Mouse (Mus musculus) midbrain, embryonic 14.5 days (tissue): ENCODE data around the gene Defb19. TPM values are rescaled to one million over a fixed set of nuclear protein-coding genes. Genes with fewer than 3 reads are reported as not detected.

Experiments used
- ATAC-seq: fragments of 200-750 bp; cut with Nextera tagmentation; 2 replicates; pipeline ENCODE4 v1.8.0; 2017; ENCODE audit warnings: moderate number of reproducible peaks, moderate library complexity; ENCODE audit not compliant: low FRiP score, low TSS enrichment
- DNase-seq: peaks from one replicate; pipeline ENCODE4 v3.0.0-alpha.2; 2015
- H3K27ac ChIP-seq: fragments of 300-500 bp; sonication (generic); replicated peaks from 2 replicates; pipeline ENCODE4 v1.5.1; 2014; ENCODE audit warnings: mild to moderate bottlenecking, low read depth, low read length, moderate library complexity
- H3K27me3 ChIP-seq: fragments of 300-500 bp; sonication (generic); 2 replicates; pipeline ENCODE4 v1.6.1; 2014; ENCODE audit warnings: low read length, control low read depth, mixed read lengths; ENCODE audit not compliant: control insufficient read depth, insufficient read depth
- H3K36me3 ChIP-seq: fragments of 300-500 bp; sonication (generic); 2 replicates; pipeline ENCODE4 v1.6.1; 2014; ENCODE audit warnings: low read length, control low read depth; ENCODE audit not compliant: control insufficient read depth, insufficient read depth
- H3K4me1 ChIP-seq: fragments of 300-500 bp; sonication (generic); 2 replicates; pipeline ENCODE4 v1.6.1; 2014; ENCODE audit warnings: mild to moderate bottlenecking, antibody characterized with exemption, low read length, control low read depth; ENCODE audit not compliant: control insufficient read depth, insufficient read depth
- H3K4me2 ChIP-seq: fragments of 300-500 bp; sonication (generic); 2 replicates; pipeline ENCODE4 v1.6.1; 2014; ENCODE audit warnings: mild to moderate bottlenecking, low read length, moderate library complexity
- H3K4me3 ChIP-seq: fragments of 300-500 bp; sonication (generic); replicated peaks from 2 replicates; pipeline ENCODE4 v1.5.1; 2014; ENCODE audit warnings: low read depth, low read length
- H3K9ac ChIP-seq: fragments of 300-500 bp; sonication (generic); replicated peaks from 2 replicates; pipeline ENCODE4 v1.6.1; 2014; ENCODE audit warnings: mild to moderate bottlenecking, low read length, moderate library complexity
- H3K9me3 ChIP-seq: fragments of 300-500 bp; sonication (generic); 2 replicates; pipeline ENCODE4 v1.6.1; 2016; ENCODE audit warnings: low read length, control low read depth, mixed read lengths; ENCODE audit not compliant: control insufficient read depth
- WGBS: fragments of 180-500 bp; shearing (Covaris S2); extraction: QIAGEN DNeasy Blood & Tissue Kit; methylation state at CpG from one replicate; pipeline ENCODE4 v1.1.7; 2014; 5-methylcytosine and 5-hydroxymethylcytosine counted together
- polyA plus RNA-seq: library from polyadenylated mRNA; unstranded; fragments of >200 nt; fragmentation: Nextera tagmentation; extraction: Ambion mirVana; gene quantifications from 2 replicates; pipeline ENCODE4 v1.2.1, GENCODE M21; 2014

Defb19 gene
- polyA plus RNA-seq, 1 experiment from 2014 or later = not detected

DNA sequence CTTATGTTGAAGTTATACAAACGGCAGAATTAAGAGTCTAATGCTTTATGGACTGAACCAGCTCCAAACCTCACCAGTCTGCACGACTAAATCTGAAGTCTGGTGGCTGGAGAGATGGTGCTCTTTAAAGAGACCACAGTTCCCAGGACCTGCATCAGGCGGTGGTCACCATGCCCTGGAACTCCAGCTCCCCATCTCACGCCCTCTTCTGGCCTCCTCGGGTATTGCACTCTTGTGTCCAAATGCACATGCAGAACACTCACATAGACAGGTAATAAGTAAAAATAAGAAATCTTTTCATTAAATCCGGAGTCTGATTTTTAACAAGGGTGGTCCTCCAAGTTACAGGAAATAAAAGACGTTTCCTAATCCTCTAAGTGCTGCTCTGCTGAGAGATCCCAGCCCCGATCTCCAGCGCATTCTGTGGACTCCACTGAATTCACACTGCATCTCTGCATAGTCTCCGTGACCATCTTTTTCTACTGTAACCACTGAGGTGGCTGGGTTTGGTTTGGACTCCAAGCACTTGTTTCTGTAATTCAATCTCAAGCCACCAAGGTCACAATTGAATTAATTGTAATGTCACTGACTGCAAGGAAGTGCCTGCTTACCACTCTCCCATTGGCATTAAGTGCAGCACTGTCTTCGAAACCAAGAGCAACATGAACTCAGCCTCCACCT, 7.9 kb downstream of the Defb19 start, which contains the start of gene Defb21:
TSS of gene Defb21 (plus strand) at position 631 of the 681 bp plus-strand sequence.
- ATAC-seq = no peak
- Histone ChIP-seq H3K4me3 (no peak within 1 kb of the TSS), H3K9ac (no peak within 1 kb of the TSS), H3K36me3 (no peaks in the 10 kb centered on the region), H3K4me2 (no peak within 1 kb of the TSS), H3K4me1 (no peaks in the 10 kb centered on the region), H3K27me3 (no peaks in the 10 kb centered on the region), H3K27ac (no peak within 1 kb of the TSS), H3K9me3 (no peaks in the 10 kb centered on the region)
- no peak for DNase-seq
- WGBS = 64% methylated on average over 11 of the region's 11 CpGs

DNA sequence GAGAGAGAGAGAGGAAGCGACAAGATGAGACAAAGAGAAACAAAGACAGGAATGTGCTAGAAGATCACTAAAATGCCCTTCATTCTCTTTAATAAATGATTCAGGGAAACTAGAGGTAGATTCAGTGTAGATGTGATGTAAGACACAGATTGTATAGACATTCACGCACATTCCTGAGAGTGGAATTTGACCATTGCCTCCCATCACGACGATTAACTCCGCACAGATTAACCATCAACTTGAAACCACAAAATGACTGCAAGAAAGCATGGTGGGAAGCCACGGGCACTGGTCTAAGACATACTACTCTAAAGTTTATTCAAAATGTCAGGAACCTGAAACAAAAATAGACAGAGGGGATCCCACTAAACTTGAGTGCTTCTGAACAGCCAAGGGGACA, 9.8 kb downstream of the Defb19 start:
- 87% methylated on average over 6 of the region's 6 CpGs for WGBS
- ATAC-seq = no peak
- H3K4me2 ChIP-seq = no peak overlapping the region
- no peaks in the 10 kb centered on the region for H3K9me3 ChIP-seq
- no peak overlapping the region for H3K4me3 ChIP-seq
- no peaks in the 10 kb centered on the region for H3K27me3 ChIP-seq
- no peak for DNase-seq
- no peaks in the 10 kb centered on the region for H3K36me3 ChIP-seq
- no peaks in the 10 kb centered on the region for H3K4me1 ChIP-seq
- H3K27ac ChIP-seq = no peak overlapping the region
- no peak overlapping the region for H3K9ac ChIP-seq

DNA sequence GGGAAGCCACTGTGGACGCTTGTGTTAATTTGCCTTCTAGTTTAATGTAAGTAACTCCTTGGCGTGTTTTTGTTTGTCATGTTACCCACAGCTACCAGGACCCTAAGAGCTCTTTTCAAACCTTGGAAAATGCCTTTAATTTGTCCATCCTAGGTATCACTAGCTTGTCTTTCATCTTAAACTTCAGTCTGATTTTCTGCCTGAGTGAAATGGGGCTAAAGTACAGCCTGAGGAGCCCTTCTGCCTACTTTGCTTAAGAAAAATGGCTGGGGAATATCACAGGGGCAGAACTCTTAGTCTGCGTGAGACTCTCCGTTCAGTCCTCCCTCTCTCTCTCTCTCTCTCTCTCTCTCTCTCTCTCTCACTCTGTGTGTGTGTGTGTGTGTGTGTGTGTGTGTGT, 10.2 kb downstream of the Defb19 start:
- DNase-seq = no peak

DNA sequence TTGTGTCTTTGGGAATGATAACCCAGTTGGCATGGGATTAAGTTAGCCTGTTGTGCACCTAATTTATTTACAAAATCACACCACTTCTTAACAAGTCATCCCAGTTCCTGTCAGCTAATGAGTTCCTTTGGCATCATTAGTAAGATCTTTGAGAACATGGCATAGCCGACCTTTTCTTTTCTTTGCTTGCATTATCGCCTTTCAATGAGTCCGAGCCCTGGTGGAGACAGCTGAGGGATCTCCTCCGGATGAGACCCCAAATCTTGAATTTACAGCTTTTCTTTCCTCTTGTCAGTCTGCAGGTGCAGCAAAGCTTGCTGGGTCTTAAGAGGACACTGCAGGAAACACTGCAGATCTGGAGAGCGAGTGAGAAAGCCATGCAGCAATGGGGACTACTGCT, 11.1 kb downstream of the Defb19 start, which contains the start of gene Gm17416:
TSS of gene Gm17416 (plus strand) at position 301 of the 400 bp plus-strand sequence.
- Histone ChIP-seq H3K4me2 (no peak within 1 kb of the TSS), H3K4me1 (no peaks in the 10 kb centered on the region), H3K27me3 (no peaks in the 10 kb centered on the region), H3K9me3 (no peaks in the 10 kb centered on the region), H3K27ac (no peak within 1 kb of the TSS), H3K4me3 (no peak within 1 kb of the TSS), H3K9ac (no peak within 1 kb of the TSS), H3K36me3 (no peaks in the 10 kb centered on the region)
- WGBS = 93% methylated on average over 5 of the region's 5 CpGs
- ATAC-seq (no peak), DNase-seq (no peak)

More for the DNA sequence above, 10.2 kb downstream of the Defb19 start:
- Histone ChIP-seq H3K4me1 (no peaks in the 10 kb centered on the region), H3K4me3 (no peak overlapping the region), H3K27ac (no peak overlapping the region), H3K9ac (no peak overlapping the region), H3K36me3 (no peaks in the 10 kb centered on the region), H3K4me2 (no peak overlapping the region), H3K9me3 (no peaks in the 10 kb centered on the region), H3K27me3 (no peaks in the 10 kb centered on the region)
- WGBS = 79% methylated on average over 4 of the region's 4 CpGs
- no peak for ATAC-seq

DNA sequence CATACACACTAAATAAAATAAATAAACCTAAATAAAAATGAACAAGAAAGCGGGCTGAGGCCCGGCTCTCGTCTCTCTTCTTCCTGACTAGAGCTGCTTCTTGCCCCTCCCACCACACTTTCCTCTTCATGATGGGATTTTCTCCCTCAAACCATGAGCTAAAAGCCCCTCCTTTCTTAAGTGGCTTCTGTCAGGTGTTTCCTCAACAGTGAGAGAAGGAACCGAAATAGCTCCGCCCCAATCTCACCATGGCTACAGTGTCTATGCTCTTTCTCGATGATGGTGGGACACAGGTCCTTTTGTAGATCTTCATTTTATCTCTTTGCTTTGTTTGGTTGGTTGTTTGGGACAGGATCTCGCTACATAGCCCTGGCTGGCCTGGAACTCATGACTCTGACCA, 23.5 kb downstream of the Defb19 start:
- no peaks in the 10 kb centered on the region for H3K36me3 ChIP-seq

DNA sequence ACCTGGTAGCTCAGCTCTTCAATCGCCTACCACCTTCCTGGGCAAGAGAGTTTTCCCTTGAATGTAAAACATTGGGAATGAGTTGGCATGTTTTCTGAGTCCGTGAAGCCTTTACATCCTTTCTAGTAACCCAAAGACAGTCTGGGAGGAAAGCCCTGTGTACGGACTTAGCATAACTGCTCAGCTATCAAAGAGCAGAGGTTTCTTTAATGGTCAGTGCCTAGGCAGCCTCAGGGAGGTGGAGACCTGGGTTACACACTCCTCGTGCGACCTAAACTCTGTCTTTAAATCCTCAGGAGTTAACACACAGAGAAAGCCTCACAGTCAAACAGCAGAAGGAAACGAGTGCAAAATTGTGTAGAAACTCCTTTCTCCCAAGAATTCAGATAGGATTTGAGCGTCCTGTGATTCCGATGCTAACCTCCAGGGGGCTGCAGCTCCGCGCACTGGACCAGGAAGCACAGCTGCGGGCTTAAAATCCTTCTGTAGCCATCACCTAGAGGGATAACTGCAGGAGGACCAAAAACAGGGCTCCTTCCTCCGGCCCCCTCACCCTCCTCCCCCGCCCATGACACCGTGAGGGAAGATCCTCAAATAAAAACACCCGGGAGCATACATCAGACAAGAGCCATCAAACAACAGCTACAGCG, 26.2 kb downstream of the Defb19 start:
- Histone ChIP-seq H3K4me1 (no peaks in the 10 kb centered on the region), H3K9me3 (no peaks in the 10 kb centered on the region), H3K9ac (no peak overlapping the region), H3K36me3 (no peaks in the 10 kb centered on the region), H3K4me2 (peak overlapping the region; percentile 36), H3K27ac (no peak overlapping the region), H3K27me3 (no peaks in the 10 kb centered on the region), H3K4me3 (0 out of 2 replicates have a peak overlapping the region, but pooled peaks have one; percentile 6)
- ATAC-seq = no peak
- 13% methylated on average over 16 of the region's 16 CpGs for WGBS
- DNase-seq = peak; percentile 87

More for the DNA sequence above, 23.5 kb downstream of the Defb19 start:
- Histone ChIP-seq H3K9ac (no peak overlapping the region), H3K27ac (no peak overlapping the region), H3K4me2 (no peak overlapping the region), H3K9me3 (no peaks in the 10 kb centered on the region), H3K27me3 (no peaks in the 10 kb centered on the region), H3K4me1 (no peaks in the 10 kb centered on the region), H3K4me3 (no peak overlapping the region)
- 91% methylated on average over 7 of the region's 7 CpGs for WGBS
- ATAC-seq (no peak), DNase-seq (no peak)

DNA sequence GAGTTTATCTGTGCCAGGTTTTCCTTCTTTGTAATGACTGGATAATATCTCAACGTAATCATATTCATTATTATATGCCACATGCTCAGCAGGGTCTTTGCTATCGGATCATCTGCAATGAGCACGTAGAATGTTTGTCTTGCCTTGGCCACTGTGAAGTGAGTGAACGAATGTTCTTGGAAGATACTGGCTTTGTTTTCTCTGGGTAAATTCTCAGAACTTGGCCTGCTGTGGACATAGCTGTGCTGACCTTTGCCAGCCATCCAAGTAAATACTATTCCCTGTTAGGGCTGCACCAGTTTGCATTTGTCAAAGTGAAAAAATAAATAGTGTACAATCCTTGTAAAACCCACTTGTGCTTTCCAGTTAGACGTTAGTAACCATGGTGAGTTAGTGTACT, 32.0 kb downstream of the Defb19 start:
- no peak for DNase-seq
- Histone ChIP-seq H3K4me3 (no peak overlapping the region), H3K27me3 (no peaks in the 10 kb centered on the region), H3K9ac (no peak overlapping the region), H3K4me2 (no peak overlapping the region), H3K9me3 (no peaks in the 10 kb centered on the region), H3K4me1 (no peaks in the 10 kb centered on the region), H3K27ac (no peak overlapping the region), H3K36me3 (no peaks in the 10 kb centered on the region)
- WGBS = 82% methylated on average over 5 of the region's 5 CpGs
- ATAC-seq = no peak

DNA sequence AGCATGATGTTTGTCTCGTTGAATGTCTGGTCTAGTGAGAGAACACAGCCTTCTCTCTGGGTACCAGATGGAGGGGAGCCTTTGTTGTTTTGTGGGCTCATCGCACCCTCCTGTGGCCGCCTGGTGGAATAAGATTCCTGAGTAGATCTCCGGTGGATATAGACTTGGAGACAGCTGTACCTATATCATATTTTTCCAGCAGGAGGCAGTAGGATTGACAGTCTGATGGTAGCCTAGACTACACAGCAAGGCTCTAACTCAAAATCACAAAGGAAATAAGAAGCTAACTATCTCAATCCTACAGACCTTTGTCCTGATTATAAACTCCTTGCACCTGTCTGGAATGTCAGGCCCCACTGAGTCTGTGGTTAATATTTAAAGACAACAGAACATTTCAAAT, 35.4 kb downstream of the Defb19 start:
- Histone ChIP-seq H3K36me3 (no peaks in the 10 kb centered on the region), H3K4me2 (no peak overlapping the region), H3K27me3 (no peaks in the 10 kb centered on the region), H3K9ac (no peak overlapping the region), H3K9me3 (no peaks in the 10 kb centered on the region), H3K4me1 (no peaks in the 10 kb centered on the region), H3K4me3 (no peak overlapping the region), H3K27ac (no peak overlapping the region)
- 21% methylated on average over 4 of the region's 4 CpGs for WGBS
- no peak for ATAC-seq
- DNase-seq = peak; percentile 67

DNA sequence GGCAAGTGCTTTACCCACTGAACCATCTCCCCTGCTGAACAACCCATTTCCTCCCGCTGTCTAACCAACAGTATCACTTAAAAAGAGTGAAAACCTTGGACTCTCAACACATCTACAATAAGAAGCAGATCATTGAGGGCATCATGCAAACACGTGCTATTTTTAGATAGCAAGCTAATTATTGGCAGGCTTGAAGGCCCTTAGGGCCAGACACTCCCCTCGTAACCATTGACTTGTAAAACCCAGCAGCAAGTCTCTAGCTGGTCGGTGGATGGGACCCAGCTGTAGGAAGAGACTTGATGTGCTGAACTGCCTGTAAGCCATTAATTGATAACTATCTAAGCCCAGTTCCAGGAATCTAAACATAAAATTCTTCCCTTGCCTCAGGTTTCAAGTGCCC, 36.6 kb downstream of the Defb19 start:
- Histone ChIP-seq H3K36me3 (no peaks in the 10 kb centered on the region), H3K4me1 (no peaks in the 10 kb centered on the region), H3K4me3 (no peak overlapping the region), H3K27me3 (no peaks in the 10 kb centered on the region), H3K4me2 (no peak overlapping the region), H3K9ac (no peak overlapping the region), H3K9me3 (no peaks in the 10 kb centered on the region), H3K27ac (no peak overlapping the region)
- WGBS = 81% methylated on average over 4 of the region's 4 CpGs
- ATAC-seq (no peak), DNase-seq (no peak)
